Mouse (Mus musculus) retina, adult 2 months (tissue): Measurements from ENCODE around the gene Vegfc.

Source experiments
- DNase-seq: peaks from one replicate; pipeline ENCODE4 v3.0.0-alpha.2; 2012; ENCODE audit warnings: low read depth, low spot score

The Vegfc gene

DNA sequence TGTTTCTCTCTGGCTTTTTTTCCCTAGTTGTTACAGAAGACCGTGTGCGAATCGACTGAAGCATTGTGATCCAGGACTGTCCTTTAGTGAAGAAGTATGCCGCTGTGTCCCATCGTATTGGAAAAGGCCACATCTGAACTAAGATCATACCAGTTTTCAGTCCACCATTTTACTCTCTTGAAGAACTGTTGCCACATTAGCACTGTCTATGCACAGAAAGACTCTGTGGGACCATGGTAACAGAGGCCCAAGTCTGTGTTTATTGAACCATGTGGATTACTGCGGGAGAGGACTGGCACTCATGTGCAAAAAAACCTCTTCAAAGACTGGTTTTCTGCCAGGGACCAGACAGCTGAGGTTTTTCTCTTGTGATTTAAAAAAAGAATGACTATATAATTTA, 108.5 kb downstream of the Vegfc start:
- no peak for DNase-seq

- DNase-seq = no peak
These were observed 138.8 kb downstream of the Vegfc start for GRCm38 (mm10) chr8:54216250-54216649.

- no peak for DNase-seq
These were observed 151.4 kb downstream of the Vegfc start for GRCm38 (mm10) chr8:54228801-54229204.

DNA sequence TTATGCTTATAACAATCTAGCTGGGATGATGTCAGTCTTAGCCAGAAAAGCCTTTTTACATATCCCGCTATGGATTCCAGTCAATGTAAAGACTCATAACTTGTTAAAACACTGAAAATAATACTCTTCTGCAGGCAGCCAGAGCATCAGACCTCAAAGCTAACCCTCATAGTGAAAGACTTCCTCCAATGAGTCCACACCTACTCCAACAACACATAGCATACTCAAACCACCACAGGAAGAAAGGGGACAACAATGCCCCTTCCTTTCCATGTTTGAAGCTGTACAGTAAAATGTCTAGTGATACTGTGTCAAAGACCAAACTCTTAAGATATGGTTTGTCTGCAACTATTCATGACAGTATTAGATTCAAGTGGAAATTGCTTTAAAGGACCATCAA, 153.2 kb downstream of the Vegfc start:
- DNase-seq = no peak

GRCm38 (mm10) chr8:54233316-54233715, 155.9 kb downstream of the Vegfc start:
- DNase-seq = no peak
